ENCODE assay signal across 23 mouse cellular contexts in genomic region chr9:121635835-121636576, GRCm38 (mm10). TPM values are rescaled to one million over a fixed set of nuclear protein-coding genes. Genes with fewer than 3 reads are reported as not detected.
DNase-seq lines count a peak whose midpoint lies in the region; ATAC-seq and TF ChIP-seq lines count a peak whose summit lies in the region.
"Had no signal": no experiment of that assay in that cellular context is flagged by ENCODE, and none has a peak within 500 bp of the region (broad histone marks: within the 10 kb centered on the region; RNA-seq: fewer than 3 reads in every experiment).

No protein-coding gene starts in this region.

- no peak overlapping the region for H3K4me3 ChIP-seq in kidney, adult 2 months (ENCODE audit: insufficient read depth, low read depth, low read length)
- no peak overlapping the region for H3K4me3 ChIP-seq in macrophage (ENCODE audit: inconsistent target)
- H3K4me3 ChIP-seq: hindbrain, embryonic 12.5 days; midbrain, embryonic 13.5 days; myocyte had no signal

- no peaks in the 10 kb centered on the region for H3K36me3 ChIP-seq in kidney, adult 2 months (ENCODE audit: control insufficient read depth, insufficient read depth, low read length)
- H3K36me3 ChIP-seq in macrophage (ENCODE audit: inconsistent target) = no peaks in the 10 kb centered on the region
- H3K36me3 ChIP-seq: hindbrain, embryonic 12.5 days; midbrain, embryonic 13.5 days had no signal

- H3K27me3 ChIP-seq in kidney, adult 2 months (replicated peaks; ENCODE audit: control insufficient read depth, insufficient read depth, low read length) = no peaks in the 10 kb centered on the region

- WGBS in kidney, adult 2 months = 48% methylated on average over 7 of the region's 7 CpGs
- WGBS in macrophage (ENCODE audit: missing documents) = 8% methylated on average over 7 of the region's 7 CpGs

- no peak for TF ChIP-seq CTCF in kidney, adult 2 months (conservative IDR thresholded peaks at IDR 0.05; ENCODE audit: insufficient read depth, insufficient read length, low read depth, low read length)

- no peaks in the 10 kb centered on the region for H3K79me2 ChIP-seq in macrophage (ENCODE audit: inconsistent target)

- TF ChIP-seq POLR2A in kidney, adult 2 months (IDR thresholded peaks at IDR 0.05; ENCODE audit: low read depth, low read length) = no peak

- no peaks in the 10 kb centered on the region for H3K4me1 ChIP-seq in kidney, adult 2 months (ENCODE audit: control insufficient read depth, insufficient read depth, low read length)
- H3K4me1 ChIP-seq: hindbrain, embryonic 12.5 days; midbrain, embryonic 13.5 days had no signal

- no peak for ATAC-seq in activated CD4-positive, CD25-positive, alpha-beta regulatory T cell, adult 4 months
- ATAC-seq: midbrain, embryonic 13.5 days had no signal

- no peak overlapping the region for H3K27ac ChIP-seq in kidney, adult 2 months (ENCODE audit: insufficient read depth, low read depth, low read length)
- peak overlapping the region; percentile 73 for H3K27ac ChIP-seq in macrophage
- H3K27ac ChIP-seq: hindbrain, embryonic 12.5 days; midbrain, embryonic 13.5 days had no signal

- peak; percentile 14 for DNase-seq in kidney, adult 2 months
- DNase-seq in kidney, adult 8-10 months = no peak
- peak; percentile 7 for DNase-seq in thymus, postnatal 4 days
- no peak for DNase-seq in thymus, postnatal 10 days (ENCODE audit: low spot score in 2 of 2)
- no peak for DNase-seq in right cerebral cortex, adult 18-20 months
- DNase-seq: adrenal gland, adult 8-10 months; cerebellum, adult 11 months; cerebellum, postnatal 14 days; kidney, adult 9 months; kidney, postnatal 25 days; lung, postnatal 14 days; right cerebral cortex, postnatal 14 days; thymus, adult 2 months had no signal

RNA-seq across cellular contexts. Expression of gene Lyzl4, which starts 5.9 kb away (rescaled TPM):
- polyA plus RNA-seq in kidney, adult 2 months (2012; rRNA removed) = 0.11 TPM in 1 of 2 replicates, not detected in the other
- 1 to 10 TPM in 15 of 26 experiments, not detected in 11; 1.1 to 8.5 (median 2.8) TPM for total RNA-seq in macrophage (2018; cell fraction: chromatin; rRNA removed)
- 1 to 10 TPM in 14 of 26 experiments, under 1 TPM in 12; 0.58 to 6.1 (median 2.3) TPM for total RNA-seq in macrophage (2018; cell fraction: cytosol; rRNA removed)
- total RNA-seq in macrophage (2018; cell fraction: nucleus; rRNA removed) = 10 to 100 TPM in 1 of 26 experiments, 1 to 10 TPM in 15, under 1 TPM in 6, not detected in 4; 0.48 to 22.1 (median 1.6) TPM
- polyA plus RNA-seq in macrophage (2018) = 3.0 to 17.8 TPM (median 4.8 TPM) in 3 replicates
- polyA plus RNA-seq in activated CD4-positive, CD25-positive, alpha-beta regulatory T cell, adult 4 months (2017; shearing (Covaris generic)) = not detected
- total RNA-seq: gastrocnemius, adult 8-10 months; heart, adult 18-20 months had no signal
- polyA plus RNA-seq: forebrain, embryonic 11.5 days; heart, postnatal 0 days; hindbrain, embryonic 12.5 days; myocyte; neural tube, embryonic 14.5 days had no signal

RNA-seq across cellular contexts. Expression of gene Vipr1, which starts 6.5 kb away (rescaled TPM):
- 2.0 and 5.4 TPM in 2 replicates for polyA plus RNA-seq in kidney, adult 2 months (2012; rRNA removed)
- total RNA-seq in macrophage (2018; cell fraction: chromatin; rRNA removed) = 1 to 10 TPM in 13 of 26 experiments, under 1 TPM in 12, not detected in 1; 0.25 to 3.1 (median 1.0) TPM
- 1 to 10 TPM in 10 of 26 experiments, under 1 TPM in 16; 0.19 to 1.9 (median 0.77) TPM for total RNA-seq in macrophage (2018; cell fraction: cytosol; rRNA removed)
- 1 to 10 TPM in 13 of 26 experiments, under 1 TPM in 13; 0.38 to 5.1 (median 1.0) TPM for total RNA-seq in macrophage (2018; cell fraction: nucleus; rRNA removed)
- polyA plus RNA-seq in macrophage (2018) = 0.27 to 2.1 TPM (median 1.1 TPM) in 3 replicates
- 1 to 10 TPM; 1.5 to 1.8 TPM for polyA plus RNA-seq in activated CD4-positive, CD25-positive, alpha-beta regulatory T cell, adult 4 months (2017; shearing (Covaris generic))

Comparison
In these comparisons a context has a peak if more than half of its experiments do, and no peak if none do; other contexts are left out.
1. DNase-seq: peak in kidney, adult 2 months (single experiment) and thymus, postnatal 4 days (single experiment); none in kidney, adult 8-10 months (0 of 2), thymus, postnatal 10 days (0 of 2) and right cerebral cortex, adult 18-20 months (single experiment).